Mouse (Mus musculus) heart, adult 8-10 months (tissue): ENCODE data around the gene Ccdc148. TPM values are rescaled to one million over a fixed set of nuclear protein-coding genes. Genes with fewer than 3 reads are reported as not detected.

Source experiments
- DNase-seq: peaks from one replicate; pipeline ENCODE4 v3.0.0; 2022; ENCODE audit warnings: low spot score
- total RNA-seq, 4 experiments: library from RNA; stranded (reverse); gene quantifications; 2 replicates each; pipeline ENCODE4 v1.2.4; 2022

Ccdc148 gene
- total RNA-seq, 4 experiments from 2014 or later, result 0.37 to 0.88 (median 0.64) TPM

GRCm38 (mm10) chr2:59050245-59050824 lies 110.1 kb downstream of the Ccdc148 start:
- DNase-seq, result no peak

GRCm38 (mm10) chr2:59049686-59050085 lies 110.8 kb downstream of the Ccdc148 start:
- no peak for DNase-seq

- DNase-seq, result no peak
Observed at GRCm38 (mm10) chr2:59048775-59049451, 111.6 kb downstream of the Ccdc148 start.

DNA sequence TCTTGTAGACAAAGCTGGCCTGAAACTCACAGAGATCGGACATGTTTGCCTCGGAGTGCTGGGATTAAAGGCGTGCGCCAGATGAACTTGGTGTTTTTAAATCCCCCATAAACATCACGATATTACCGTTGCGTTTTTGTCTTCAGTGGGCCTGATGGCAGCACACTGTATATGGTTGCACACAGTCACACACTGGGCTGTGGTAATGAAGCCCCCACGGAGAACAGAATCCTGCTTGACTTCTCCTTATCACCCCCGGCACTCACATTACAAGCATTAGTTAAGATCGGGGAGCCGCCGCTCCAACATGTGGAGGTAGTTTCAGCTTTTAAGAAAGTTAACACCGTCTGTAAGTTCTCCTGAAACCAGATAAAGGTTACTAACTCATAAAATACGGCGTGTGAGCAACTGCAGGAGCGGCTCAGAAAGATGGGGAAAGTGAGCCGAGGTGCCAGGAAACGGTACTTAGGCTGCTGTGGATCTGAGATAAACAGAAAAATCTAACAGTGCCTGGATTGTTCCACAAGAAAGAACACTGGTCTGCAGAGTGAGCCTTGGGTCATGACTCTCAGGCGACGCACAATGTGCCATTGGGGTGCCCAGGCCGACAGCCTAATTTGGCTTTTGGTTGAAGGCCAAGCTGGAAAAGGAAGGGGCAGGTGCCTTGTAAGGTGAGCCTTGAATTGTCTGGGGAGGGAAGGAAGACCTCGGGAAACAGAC lies 117.0 kb downstream of the Ccdc148 start:
- no peak for DNase-seq

- no peak for DNase-seq
Observed at GRCm38 (mm10) chr2:59042616-59043015, 117.9 kb downstream of the Ccdc148 start.

GRCm38 (mm10) chr2:59036433-59036832 lies 124.0 kb downstream of the Ccdc148 start:
- no peak for DNase-seq

DNA sequence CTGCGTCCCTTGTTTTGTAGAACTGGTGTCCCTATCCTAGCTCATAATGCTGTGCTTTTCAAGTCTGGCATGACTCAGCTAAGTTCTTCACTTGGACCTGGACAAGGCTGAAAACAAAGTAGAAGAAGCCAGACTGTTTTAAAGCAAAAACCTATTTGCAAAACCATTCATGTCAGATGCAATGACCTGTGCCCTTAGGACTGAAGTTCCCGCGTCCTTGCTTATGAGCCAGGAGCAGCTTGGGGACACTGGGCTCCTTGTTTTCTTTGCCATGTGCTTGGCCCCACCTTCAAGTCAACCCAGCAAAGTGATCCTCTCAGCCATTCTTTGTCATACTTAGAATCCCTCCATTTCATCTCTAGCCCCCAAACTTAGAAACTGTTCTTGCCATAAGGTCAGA lies 125.3 kb downstream of the Ccdc148 start:
- DNase-seq, result no peak

GRCm38 (mm10) chr2:59034281-59034680 lies 126.2 kb downstream of the Ccdc148 start:
- DNase-seq, result no peak

GRCm38 (mm10) chr2:59024558-59024957 lies 135.9 kb downstream of the Ccdc148 start:
- DNase-seq, result no peak

- no peak for DNase-seq
Observed at GRCm38 (mm10) chr2:59007356-59007755, 153.1 kb downstream of the Ccdc148 start.

DNA sequence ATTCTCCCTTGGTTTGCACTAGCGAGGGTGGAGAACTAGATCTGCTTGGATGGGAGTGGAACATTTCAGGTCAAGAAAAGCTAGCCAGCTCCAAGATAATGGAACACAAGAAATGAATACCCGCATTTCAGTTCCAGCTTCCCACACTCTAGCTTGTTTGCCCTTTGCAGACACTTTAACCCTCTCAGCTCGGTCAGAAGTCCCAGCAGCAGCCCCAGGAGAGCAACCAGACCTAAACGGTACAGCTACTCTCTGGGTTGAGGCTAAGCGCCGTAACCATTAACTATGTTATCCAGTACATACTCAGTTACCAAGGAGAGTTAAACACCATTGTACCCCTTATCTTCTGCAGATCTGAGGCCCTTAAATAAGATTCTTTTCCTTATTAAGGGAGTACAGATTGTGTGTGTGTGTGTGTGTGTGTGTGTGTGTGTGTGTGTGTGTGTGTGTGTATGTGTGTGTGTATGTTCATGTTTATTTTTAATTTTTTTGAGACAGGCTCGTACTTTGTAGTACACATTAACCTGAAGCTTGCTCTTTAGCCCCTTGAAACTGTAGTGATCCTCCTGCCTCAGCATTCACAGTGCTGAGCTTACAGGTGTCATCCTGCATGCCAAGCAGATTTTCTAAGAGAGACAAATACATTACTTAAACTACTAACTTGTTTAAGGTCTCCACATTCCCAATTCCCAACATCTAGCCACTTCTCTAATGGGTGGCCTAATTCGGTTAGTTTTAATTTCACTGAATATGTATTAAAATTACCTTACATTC lies 153.7 kb downstream of the Ccdc148 start:
- no peak for DNase-seq

GRCm38 (mm10) chr2:58997151-58997550 lies 163.3 kb downstream of the Ccdc148 start:
- DNase-seq, result no peak

DNA sequence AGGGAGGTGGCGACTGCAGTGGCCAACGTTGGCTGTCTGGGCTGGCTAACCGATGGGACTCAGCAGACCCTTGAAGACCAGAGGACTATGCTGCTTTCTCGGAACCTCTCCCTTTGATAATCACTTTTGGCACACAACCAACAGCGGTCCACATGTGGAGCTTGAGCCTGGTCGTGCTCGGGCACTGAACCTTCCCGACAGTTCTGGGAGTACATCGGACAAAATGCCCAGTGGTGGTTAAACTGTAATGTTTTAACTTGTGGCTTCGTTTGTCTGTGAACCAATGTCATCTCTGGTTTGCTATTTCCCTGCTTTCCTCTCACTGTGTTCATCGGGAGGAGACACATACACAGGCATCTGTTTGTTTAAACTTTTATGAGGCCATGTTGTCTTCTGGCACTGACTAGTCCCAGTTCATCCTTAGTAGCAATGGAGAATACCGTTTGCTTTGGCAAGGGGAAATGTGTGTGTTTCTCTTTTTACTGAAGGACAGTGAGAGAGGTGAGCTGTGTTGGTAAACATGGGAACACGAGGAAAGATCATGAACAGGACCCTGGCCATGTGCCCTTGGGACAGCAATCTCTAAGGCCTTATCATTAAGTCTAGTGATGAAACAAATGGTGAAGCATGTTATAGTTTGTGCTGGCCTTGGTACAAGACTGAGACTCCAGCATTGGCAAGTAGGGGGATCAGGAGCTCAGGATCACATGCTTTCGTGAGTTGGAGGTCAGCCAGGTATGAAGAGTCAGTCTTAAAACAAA lies 167.9 kb downstream of the Ccdc148 start:
- peak; percentile 17 for DNase-seq

DNA sequence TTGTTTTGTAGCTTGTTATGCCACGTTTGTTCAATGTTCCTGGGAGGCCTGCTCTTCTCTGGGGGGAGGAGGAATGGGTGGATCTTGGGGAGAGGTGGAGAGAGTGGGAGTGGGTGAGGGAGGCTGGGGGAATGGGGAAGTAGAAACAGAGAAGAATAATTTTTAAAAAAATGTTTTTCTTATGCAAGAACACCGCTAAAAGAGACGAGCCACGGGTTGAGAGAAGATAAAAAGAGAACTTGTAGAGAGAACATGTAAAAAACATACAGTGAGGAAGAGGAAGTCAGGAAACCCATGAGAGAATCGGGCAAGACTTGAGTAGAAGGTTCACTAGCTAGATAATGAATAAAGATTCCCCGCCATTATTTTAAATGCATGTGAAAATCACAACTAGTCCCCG lies 182.4 kb downstream of the Ccdc148 start:
- no peak for DNase-seq

DNA sequence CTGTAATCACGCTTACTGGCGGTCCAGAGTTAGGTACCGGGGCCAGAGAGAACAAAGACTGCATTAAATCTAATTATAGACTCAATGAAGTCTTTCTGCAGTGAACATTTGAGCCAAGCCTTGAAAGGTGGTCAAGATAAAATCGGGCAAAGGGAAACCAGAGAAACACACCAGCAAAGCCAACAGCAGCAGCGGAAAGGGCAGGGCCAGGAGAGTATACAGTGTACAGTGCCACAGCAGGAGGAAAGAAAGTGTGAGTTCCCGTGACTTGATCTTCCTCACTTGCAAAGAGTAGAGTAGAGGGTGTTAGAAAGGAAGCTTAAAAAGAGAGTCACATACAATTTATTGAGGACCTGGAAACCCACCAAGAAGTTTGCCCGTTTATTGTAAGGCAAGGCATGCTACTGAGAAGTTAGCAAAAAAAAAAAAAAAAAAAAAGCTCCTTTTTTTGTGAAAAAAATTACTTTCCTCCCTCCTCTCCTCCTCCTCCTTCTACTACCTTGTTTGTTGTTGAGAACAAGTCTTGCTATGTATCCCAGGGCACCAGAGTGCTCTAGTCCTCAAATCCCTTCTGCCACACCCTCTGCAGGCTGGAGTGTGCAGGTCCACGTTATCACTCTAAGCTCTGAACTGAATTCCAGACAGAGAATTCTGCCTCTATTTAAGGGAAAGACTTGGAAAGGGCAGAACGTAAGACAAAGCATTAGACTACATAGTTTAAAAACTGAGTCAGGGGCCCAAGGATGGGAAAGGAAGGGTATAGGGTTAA lies 188.8 kb downstream of the Ccdc148 start:
- peak; percentile 1 for DNase-seq

DNA sequence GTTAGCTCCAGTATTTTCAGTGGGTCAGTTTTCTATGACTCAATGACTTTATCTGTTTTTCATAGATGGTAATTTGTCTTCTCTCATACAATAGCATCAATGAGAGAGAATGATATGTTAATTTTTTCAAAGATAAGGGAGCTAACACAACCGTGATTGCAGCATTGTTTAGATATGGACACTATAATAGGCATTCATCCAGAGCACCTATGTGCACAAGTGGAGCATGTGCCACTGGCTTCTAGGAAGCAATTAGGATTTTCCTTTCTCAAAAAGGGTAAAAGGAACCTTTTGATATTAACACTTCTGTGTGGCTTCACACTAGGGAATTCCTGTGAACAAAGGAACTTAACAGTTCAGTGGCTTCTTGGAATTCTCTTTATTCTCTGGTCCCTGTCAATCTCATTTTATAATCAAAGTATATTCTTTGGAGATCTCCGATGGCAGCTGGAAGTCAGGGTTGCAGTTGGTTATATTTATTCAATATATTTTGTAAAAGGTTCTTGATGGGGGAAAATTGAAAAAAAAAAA lies 203.6 kb downstream of the Ccdc148 start:
- no peak for DNase-seq

- no peak for DNase-seq
Observed at GRCm38 (mm10) chr2:58956351-58956750, 204.1 kb downstream of the Ccdc148 start.

DNA sequence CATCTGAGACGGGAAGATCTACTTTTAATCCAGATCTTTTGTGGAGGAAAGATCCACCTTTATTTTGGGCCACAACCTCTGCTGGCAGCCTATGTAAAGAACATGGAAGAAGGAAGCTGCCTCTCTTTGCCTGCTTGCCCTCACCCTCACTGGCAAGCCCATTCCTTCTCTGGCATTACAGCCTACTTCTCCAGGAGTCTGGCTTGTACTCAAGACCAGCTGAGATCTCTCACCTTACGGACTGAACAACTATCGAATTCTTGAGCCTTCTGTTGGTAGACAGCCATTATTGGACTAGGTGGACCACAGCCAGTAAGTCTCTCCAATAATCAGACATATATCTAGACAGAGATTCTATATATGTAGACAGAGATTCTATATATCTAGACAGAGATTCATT lies 208.4 kb downstream of the Ccdc148 start:
- no peak for DNase-seq

- DNase-seq, result no peak
Observed at GRCm38 (mm10) chr2:58948796-58949195, 211.7 kb downstream of the Ccdc148 start.

DNA sequence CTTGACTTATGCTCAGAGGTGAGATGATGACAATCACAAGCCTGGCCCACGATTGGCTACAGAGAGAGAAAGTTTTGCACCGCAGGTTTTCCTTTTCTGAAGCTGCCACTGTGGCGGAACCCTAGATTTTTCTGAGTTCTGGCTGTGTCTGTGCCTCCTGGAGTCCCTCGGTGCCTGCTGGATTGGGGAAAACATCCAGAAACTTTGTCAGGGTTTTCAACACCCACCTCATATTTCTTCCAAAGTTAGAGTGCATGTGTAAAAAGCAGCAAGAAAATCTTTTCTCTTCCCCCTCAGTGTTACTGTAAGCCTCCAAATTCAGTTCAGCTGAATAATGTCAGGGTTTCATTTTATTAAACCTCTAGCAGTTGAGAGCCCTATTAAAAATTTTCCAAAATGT lies 219.1 kb downstream of the Ccdc148 start:
- no peak for DNase-seq
